In genomic region chr14:17894791-17895190, GRCm38 (mm10) we compare ENCODE assay signal across 14 mouse cellular contexts.
"Had no signal": no experiment of that assay in that cellular context is flagged by ENCODE, and none has a peak within 500 bp of the region (broad histone marks: within the 10 kb centered on the region; RNA-seq: fewer than 3 reads in every experiment).

No protein-coding gene starts in this region.

- H3K27me3 ChIP-seq: intestine, embryonic 15.5 days; limb, embryonic 12.5 days; limb, embryonic 15.5 days; liver, embryonic 13.5 days had no signal

- H3K4me3 ChIP-seq: intestine, embryonic 15.5 days; limb, embryonic 12.5 days; limb, embryonic 15.5 days; liver, embryonic 13.5 days had no signal

- H3K4me2 ChIP-seq: intestine, embryonic 15.5 days; limb, embryonic 12.5 days; limb, embryonic 15.5 days; liver, embryonic 13.5 days; midbrain, embryonic 11.5 days had no signal

- H3K4me1 ChIP-seq: intestine, embryonic 15.5 days; limb, embryonic 12.5 days; limb, embryonic 15.5 days; liver, embryonic 13.5 days had no signal

- DNase-seq: left cerebral cortex, postnatal 4 days; liver, embryonic 13.5 days; lung, adult 2 months; lung, postnatal 14 days; lung, postnatal 4 days; midbrain, embryonic 14.5 days; thymus, adult 18-20 months; thymus, postnatal 14 days; thymus, postnatal 4 days had no signal

- H3K36me3 ChIP-seq: intestine, embryonic 15.5 days; limb, embryonic 12.5 days; limb, embryonic 15.5 days; liver, embryonic 13.5 days had no signal

- H3K9ac ChIP-seq: intestine, embryonic 15.5 days; limb, embryonic 12.5 days; limb, embryonic 15.5 days; liver, embryonic 13.5 days had no signal

- H3K9me3 ChIP-seq: intestine, embryonic 15.5 days; limb, embryonic 12.5 days; limb, embryonic 15.5 days; liver, embryonic 13.5 days had no signal

- H3K27ac ChIP-seq: intestine, embryonic 15.5 days; kidney, postnatal 0 days; limb, embryonic 12.5 days; limb, embryonic 15.5 days; liver, embryonic 13.5 days had no signal

- ATAC-seq: intestine, embryonic 15.5 days had no signal
